Mouse (Mus musculus): Measurements from ENCODE around the gene C1s2.
"Not testable (repeated sequence)": the region's sequence is repeated elsewhere in the genome, so short reads cannot be mapped to it uniquely, and the experiment has no call there.

DNA sequence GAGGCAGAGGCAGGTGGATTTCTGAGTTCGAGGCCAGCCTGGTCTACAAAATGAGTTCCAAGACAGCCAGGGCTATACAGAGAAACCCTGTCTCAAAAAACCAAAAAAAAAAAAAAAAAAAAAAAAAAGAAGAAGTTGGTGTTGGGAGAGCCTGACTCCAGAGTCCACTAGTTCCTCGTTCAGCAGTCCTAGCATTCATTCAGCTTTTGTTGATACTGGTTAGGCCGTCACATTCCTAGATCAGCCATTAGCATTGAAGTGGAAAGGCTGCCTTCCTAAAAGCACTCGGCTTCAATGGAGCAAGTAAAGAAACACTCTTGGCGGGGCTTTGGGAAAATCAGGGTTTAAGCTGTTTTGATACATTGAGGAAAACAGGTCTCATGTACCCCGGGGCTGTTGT is 46.4 kb upstream of the C1s2 start:
- TF ChIP-seq CTCF (IDR thresholded peaks at IDR 0.05); POLR2A (IDR thresholded peaks at IDR 0.05; ENCODE audit: insufficient read depth, low read depth, low read length): not testable (repeated sequence)

Measured in heart, adult 2 months (tissue).